Mouse (Mus musculus): ENCODE data around the gene Fam180a. TPM values are rescaled to one million over a fixed set of nuclear protein-coding genes. Genes with fewer than 3 reads are reported as not detected.
A peak's percentile ranks its signal among the peaks of the same experiment; 100 is the strongest.

Fam180a gene
- total and polyA plus RNA-seq, 2 experiments = 0.11 to 1.7 TPM

DNA sequence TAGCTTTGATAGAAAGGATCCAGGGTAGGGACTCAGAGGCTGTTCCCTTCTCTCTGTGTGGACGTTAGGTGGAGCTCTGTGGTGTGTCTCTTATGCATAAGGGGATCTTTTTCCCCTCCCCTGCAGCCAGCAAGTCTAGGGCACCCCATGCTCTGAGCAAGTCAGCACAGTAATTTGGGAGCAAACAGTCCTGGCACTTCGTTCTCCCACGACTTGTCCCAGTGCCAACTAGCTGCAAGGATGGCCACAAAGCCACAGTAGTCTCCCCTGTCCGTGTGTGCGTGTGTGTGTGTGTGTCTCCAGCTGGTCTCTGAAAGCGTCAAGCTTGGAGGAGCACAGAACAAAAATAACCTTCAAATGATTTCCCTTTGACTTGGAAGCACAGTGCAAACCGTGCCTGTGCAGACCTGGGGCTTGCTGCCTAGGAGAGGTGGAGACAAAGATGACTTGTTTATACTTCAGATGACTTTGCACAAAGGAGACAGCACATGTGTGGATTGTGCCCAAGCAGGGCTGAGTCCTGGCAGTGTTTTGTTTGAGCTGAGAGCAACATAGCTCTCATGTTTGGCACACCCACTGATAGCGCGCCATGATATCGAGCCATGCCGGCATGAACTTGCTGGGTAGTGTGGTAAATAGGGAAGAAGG is 37.7 kb downstream of the Fam180a start:
- TF ChIP-seq POLR2A (IDR thresholded peaks at IDR 0.05; ENCODE audit: extremely low read depth, insufficient read depth, low read length) (no peak), CTCF (IDR thresholded peaks at IDR 0.05; ENCODE audit: low read depth, low read length) (no peak)
- no peaks in the 10 kb centered on the region for H3K27me3 ChIP-seq (ENCODE audit: control insufficient read depth, insufficient read depth, low read length)
- no peak overlapping the region for H3K4me3 ChIP-seq (ENCODE audit: insufficient read depth, low read depth, low read length)
- H3K36me3 ChIP-seq (ENCODE audit: control insufficient read depth, insufficient read depth, low read length) = no peaks in the 10 kb centered on the region
- peaks cover 7% of the 10 kb centered on the region; the same call in 1 of the 2 replicates for H3K4me1 ChIP-seq (ENCODE audit: control insufficient read depth, insufficient read depth, low read length)
- no peak overlapping the region for H3K9ac ChIP-seq (ENCODE audit: low read depth, low read length)
- 10% methylated on average over 11 of the region's 11 CpGs for WGBS
- H3K27ac ChIP-seq (replicated peaks; ENCODE audit: insufficient read depth, low read depth, low read length) = peak overlapping the region; percentile 32
- DNase-seq (ENCODE audit: extremely low read depth, low read depth, low spot score) = peak; percentile 95
- no peaks in the 10 kb centered on the region for H3K79me2 ChIP-seq (ENCODE audit: control insufficient read depth, insufficient read depth, low read length)

DNA sequence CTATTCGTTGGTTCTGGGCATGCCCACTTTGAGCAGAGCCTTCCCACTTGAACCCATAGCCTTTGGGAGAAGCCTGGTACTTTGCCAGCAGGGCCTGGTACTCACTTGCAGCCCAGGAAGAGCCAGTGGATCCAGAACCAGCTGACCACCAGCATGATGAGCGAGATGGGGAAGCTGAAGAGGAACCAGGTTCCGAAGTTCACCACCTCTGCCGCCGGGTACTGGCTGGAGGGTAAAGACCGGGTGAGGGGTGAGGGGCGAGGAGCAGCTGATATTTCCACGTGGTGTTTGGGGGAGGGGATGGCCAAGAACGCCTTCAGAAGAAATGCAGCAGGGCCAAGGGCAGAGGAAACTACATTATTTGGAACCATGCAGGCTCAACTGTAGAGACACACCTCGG is 46.6 kb downstream of the Fam180a start:
- DNase-seq (ENCODE audit: extremely low read depth, low read depth, low spot score) = no peak
- 64% methylated on average over 10 of the region's 10 CpGs for WGBS
- no peaks in the 10 kb centered on the region for H3K79me2 ChIP-seq (ENCODE audit: control insufficient read depth, insufficient read depth, low read length)
- no peak overlapping the region for H3K9ac ChIP-seq (ENCODE audit: low read depth, low read length)
- TF ChIP-seq POLR2A (IDR thresholded peaks at IDR 0.05; ENCODE audit: extremely low read depth, insufficient read depth, low read length) (no peak), CTCF (IDR thresholded peaks at IDR 0.05; ENCODE audit: low read depth, low read length) (no peak)
- H3K27ac ChIP-seq (replicated peaks; ENCODE audit: insufficient read depth, low read depth, low read length) = no peak overlapping the region
- no peak overlapping the region for H3K4me3 ChIP-seq (ENCODE audit: insufficient read depth, low read depth, low read length)
- H3K27me3 ChIP-seq (ENCODE audit: control insufficient read depth, insufficient read depth, low read length) = no peaks in the 10 kb centered on the region
- H3K4me1 ChIP-seq (ENCODE audit: control insufficient read depth, insufficient read depth, low read length) = no peaks in the 10 kb centered on the region; the same call in 1 of the 2 replicates
- H3K36me3 ChIP-seq (ENCODE audit: control insufficient read depth, insufficient read depth, low read length) = no peaks in the 10 kb centered on the region

DNA sequence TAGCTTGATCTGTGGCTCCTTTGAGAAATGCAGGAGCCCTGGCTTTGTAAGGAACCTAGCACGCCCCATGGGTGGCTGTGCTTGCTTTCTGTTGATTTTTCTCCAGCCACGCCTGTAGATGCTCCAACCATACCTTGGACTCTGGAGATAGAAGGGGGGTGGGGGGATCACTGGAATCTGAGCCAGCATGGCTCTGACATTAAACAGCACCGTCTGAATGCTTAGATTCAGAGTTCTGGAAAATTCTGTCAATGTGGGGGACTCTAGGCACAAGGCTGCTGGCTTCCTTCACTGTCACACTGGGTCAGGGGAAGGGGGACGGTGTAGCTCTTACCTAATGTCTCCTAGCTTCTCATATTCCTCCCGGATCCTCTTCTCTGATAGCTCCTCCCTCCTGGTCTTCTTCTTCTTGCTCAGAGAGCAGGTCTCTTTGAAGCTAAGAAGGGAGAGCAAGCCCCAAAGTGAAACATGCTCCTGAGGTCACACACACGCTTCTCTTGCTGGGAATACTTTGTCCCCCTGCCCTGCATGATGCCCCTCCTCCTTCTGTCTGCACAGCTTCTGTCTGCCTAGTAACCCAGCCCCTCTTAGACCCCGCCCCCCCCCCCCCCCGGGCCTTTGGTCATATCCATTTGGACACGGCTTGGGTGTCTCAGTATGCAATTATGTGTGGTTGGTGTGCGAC is 47.9 kb downstream of the Fam180a start:
- no peaks in the 10 kb centered on the region for H3K36me3 ChIP-seq (ENCODE audit: control insufficient read depth, insufficient read depth, low read length)
- no peak overlapping the region for H3K9ac ChIP-seq (ENCODE audit: low read depth, low read length)
- peaks cover 5% of the 10 kb centered on the region for H3K4me1 ChIP-seq (ENCODE audit: control insufficient read depth, insufficient read depth, low read length)
- H3K79me2 ChIP-seq (ENCODE audit: control insufficient read depth, insufficient read depth, low read length) = no peaks in the 10 kb centered on the region
- 73% methylated on average over 10 of the region's 10 CpGs for WGBS
- DNase-seq (ENCODE audit: extremely low read depth, low read depth, low spot score) = no peak
- no peak overlapping the region for H3K4me3 ChIP-seq (ENCODE audit: insufficient read depth, low read depth, low read length)
- H3K27ac ChIP-seq (replicated peaks; ENCODE audit: insufficient read depth, low read depth, low read length) = no peak overlapping the region
- no peak for TF ChIP-seq POLR2A (IDR thresholded peaks at IDR 0.05; ENCODE audit: extremely low read depth, insufficient read depth, low read length)
- TF ChIP-seq CTCF (IDR thresholded peaks at IDR 0.05; ENCODE audit: low read depth, low read length) = no peak
- H3K27me3 ChIP-seq (ENCODE audit: control insufficient read depth, insufficient read depth, low read length) = no peaks in the 10 kb centered on the region

DNA sequence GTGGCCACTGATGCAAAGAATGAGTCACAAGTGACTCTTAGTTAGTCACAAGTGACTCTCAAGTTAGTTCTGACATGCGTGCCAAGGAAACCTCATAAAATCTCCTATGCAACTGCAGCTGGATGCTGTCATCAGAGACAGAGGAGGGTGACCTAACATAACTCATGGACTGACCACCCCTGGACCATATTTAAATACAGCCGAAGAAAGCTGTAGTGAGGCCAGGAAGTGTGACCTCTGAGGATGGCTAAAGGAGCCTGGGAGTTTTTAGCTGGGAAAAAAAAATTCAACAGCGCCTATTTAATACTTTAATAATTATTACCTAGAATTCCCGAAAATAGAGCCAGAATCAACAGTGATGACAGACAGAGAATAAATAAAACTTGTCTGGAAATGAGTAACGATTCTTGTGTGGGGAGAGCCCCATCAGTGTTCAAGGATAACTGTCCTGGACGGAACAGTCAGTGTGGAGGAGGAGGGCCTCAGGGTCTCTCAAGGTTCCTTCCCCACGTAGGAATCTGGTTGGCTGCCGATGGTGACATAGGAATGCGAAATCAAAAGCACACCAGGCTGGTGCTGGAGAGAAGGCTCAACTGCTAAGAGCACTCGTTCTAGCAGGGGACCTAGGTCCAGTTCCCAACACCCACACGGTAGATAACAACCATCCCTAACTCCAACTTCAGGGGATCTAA is 52.4 kb downstream of the Fam180a start:
- H3K9ac ChIP-seq (ENCODE audit: low read depth, low read length) = no peak overlapping the region
- DNase-seq (ENCODE audit: extremely low read depth, low read depth, low spot score) = peak; percentile 87
- peak overlapping the region; percentile 64 for H3K27ac ChIP-seq (replicated peaks; ENCODE audit: insufficient read depth, low read depth, low read length)
- H3K36me3 ChIP-seq (ENCODE audit: control insufficient read depth, insufficient read depth, low read length) = no peaks in the 10 kb centered on the region
- no peaks in the 10 kb centered on the region for H3K79me2 ChIP-seq (ENCODE audit: control insufficient read depth, insufficient read depth, low read length)
- peaks cover 11% of the 10 kb centered on the region for H3K4me1 ChIP-seq (ENCODE audit: control insufficient read depth, insufficient read depth, low read length)
- no peak overlapping the region for H3K4me3 ChIP-seq (ENCODE audit: insufficient read depth, low read depth, low read length)
- no peak for TF ChIP-seq POLR2A (IDR thresholded peaks at IDR 0.05; ENCODE audit: extremely low read depth, insufficient read depth, low read length)
- TF ChIP-seq CTCF (IDR thresholded peaks at IDR 0.05; ENCODE audit: low read depth, low read length) = no peak
- WGBS = 19% methylated on average over 11 of the region's 11 CpGs
- H3K27me3 ChIP-seq (ENCODE audit: control insufficient read depth, insufficient read depth, low read length) = no peaks in the 10 kb centered on the region

DNA sequence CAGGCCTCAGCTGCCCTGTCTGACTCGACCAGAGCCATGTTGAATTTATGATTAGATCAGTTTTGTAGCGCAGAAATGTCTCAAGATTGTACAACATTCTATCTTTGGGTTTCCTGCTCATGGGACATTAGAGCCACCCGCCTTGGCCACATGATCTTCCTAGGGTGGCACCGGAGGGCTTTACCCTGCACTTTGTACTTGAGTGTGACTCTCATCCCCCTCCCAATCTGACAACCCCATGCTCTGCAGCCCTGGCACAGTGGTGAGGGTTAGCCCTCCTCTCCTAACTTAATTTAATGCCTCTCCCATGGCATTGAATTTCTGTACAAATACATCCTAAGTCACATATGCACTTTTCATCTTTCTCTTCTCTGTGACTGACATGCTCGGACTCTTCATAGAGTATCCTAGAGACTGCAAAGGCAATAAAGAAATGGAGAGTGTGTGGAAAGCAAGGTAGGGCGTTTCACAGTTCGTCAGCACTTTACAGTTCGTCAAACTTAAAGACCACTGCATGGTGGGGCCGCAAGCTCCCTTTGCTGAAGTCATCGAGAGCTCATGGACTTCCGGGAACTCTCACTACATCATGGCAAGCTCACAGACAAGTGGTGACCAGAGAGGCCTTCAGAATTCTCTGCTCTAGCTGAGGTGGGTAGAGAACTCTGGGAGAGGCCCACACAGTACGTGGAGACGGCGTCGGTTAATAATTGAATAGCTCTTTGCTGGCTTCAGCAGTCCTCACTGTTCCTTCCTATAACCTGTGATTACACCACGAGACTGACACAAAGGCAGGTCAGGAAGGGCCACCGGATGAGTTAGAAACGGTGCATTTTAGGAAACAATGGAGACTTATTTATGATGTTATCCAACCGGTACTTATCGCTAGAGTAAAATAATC is 53.8 kb downstream of the Fam180a start:
- H3K4me1 ChIP-seq (ENCODE audit: control insufficient read depth, insufficient read depth, low read length) = peaks cover 14% of the 10 kb centered on the region
- no peak for TF ChIP-seq POLR2A (IDR thresholded peaks at IDR 0.05; ENCODE audit: extremely low read depth, insufficient read depth, low read length)
- TF ChIP-seq CTCF (IDR thresholded peaks at IDR 0.05; ENCODE audit: low read depth, low read length) = no peak
- H3K4me3 ChIP-seq (ENCODE audit: insufficient read depth, low read depth, low read length) = no peak overlapping the region
- H3K36me3 ChIP-seq (ENCODE audit: control insufficient read depth, insufficient read depth, low read length) = no peaks in the 10 kb centered on the region
- no peaks in the 10 kb centered on the region for H3K27me3 ChIP-seq (ENCODE audit: control insufficient read depth, insufficient read depth, low read length)
- H3K27ac ChIP-seq (replicated peaks; ENCODE audit: insufficient read depth, low read depth, low read length) = 0 out of 2 replicates have a peak overlapping the region, but pooled peaks have one; percentile 32
- no peak overlapping the region for H3K9ac ChIP-seq (ENCODE audit: low read depth, low read length)
- 59% methylated on average over 20 of the region's 20 CpGs for WGBS
- peak; percentile 73 for DNase-seq (ENCODE audit: extremely low read depth, low read depth, low spot score)
- no peaks in the 10 kb centered on the region for H3K79me2 ChIP-seq (ENCODE audit: control insufficient read depth, insufficient read depth, low read length)

Data from liver, adult 2 months (tissue).